Comparison of ENCODE assay signal across 8 mouse cellular contexts in the genomic region with DNA sequence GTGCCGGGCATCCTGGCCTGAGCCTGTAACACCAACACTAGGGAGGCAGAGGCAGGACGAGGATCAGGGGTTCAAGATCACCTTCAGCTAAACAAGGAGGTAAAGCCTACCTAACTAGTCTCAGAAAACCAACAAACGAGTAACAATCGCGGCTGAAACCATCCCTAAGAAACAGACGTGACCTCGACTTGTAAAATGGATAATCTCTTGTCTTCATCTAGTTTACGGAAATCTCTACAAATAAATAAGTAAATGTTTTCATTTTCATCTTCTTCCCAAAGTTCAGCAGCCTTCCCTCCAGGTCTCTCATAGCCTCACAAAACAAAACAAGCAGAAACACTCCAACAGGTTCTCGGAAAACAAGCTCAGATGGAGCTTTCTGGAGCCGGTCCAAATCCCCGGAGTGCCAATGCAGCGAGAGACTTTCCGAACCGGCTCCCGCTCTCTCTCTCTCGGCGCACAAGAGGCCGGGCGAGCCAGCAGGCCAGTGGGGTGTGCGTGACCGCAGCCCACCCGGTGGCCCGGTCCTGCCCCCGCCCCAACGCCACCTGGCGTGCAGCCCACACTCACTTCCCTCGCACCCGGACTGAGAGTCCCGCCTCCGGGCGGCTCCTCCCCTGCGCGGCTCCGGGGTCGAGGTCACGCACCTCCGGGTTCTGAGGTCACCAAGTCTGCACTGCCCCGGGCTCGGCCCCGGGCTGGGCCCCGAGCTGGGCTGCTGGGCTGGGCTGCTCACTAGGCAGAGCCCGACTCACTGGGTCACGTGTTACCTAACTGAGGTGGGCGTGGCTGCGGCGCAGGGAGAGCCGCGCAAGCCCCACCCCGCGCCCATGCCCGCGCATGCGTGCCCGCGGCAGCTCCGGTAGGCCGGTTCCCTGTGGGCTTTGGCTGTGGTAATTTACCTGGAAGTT. TPM values are rescaled to one million over a fixed set of nuclear protein-coding genes. Genes with fewer than 3 reads are reported as not detected.
A peak's percentile ranks its signal among the peaks of the same experiment; 100 is the strongest.
DNase-seq lines count a peak whose midpoint lies in the region; ATAC-seq and TF ChIP-seq lines count a peak whose summit lies in the region.

Wdsub1 (minus strand) TSS at position 761 of the 911 bp plus-strand sequence.

- WGBS in forebrain, embryonic 14.5 days, result 5% methylated on average over 57 of the region's 57 CpGs
- 6% methylated on average over 57 of the region's 57 CpGs for WGBS in neural tube, embryonic 15.5 days

- peak; percentile 26 for TF ChIP-seq CTCF in ES-Bruce4 (IDR thresholded peaks at IDR 0.05; ENCODE audit: low read depth, low read length)

- intact Hi-C loops in heart, postnatal 14 days (cut with DNase I), result no loop called here

- no peaks in the 10 kb centered on the region for H3K4me1 ChIP-seq in ES-Bruce4 (ENCODE audit: control insufficient read depth, insufficient read depth, low read length)
- no peaks in the 10 kb centered on the region; the same call in 1 of the 2 replicates for H3K4me1 ChIP-seq in forebrain, embryonic 14.5 days (ENCODE audit: control insufficient read depth, insufficient read depth, low read length)
- H3K4me1 ChIP-seq in neural tube, embryonic 15.5 days, result peaks cover 5% of the 10 kb centered on the region

- peak; percentile 71 for TF ChIP-seq POLR2A in ES-Bruce4 (IDR thresholded peaks at IDR 0.05; ENCODE audit: insufficient read depth, low read length)

- peak within 1 kb of the TSS; percentile 82 for H3K4me3 ChIP-seq in ES-Bruce4 (ENCODE audit: low read depth, low read length)
- H3K4me3 ChIP-seq in forebrain, embryonic 14.5 days (ENCODE audit: low read depth, low read length), result peak within 1 kb of the TSS; percentile 76
- peak within 1 kb of the TSS; percentile 88 for H3K4me3 ChIP-seq in neural tube, embryonic 15.5 days (replicated peaks)

- H3K27ac ChIP-seq in ES-Bruce4 (ENCODE audit: insufficient read depth, low read length), result no peak within 1 kb of the TSS
- H3K27ac ChIP-seq in forebrain, embryonic 14.5 days (ENCODE audit: low read depth, low read length), result no peak within 1 kb of the TSS
- peak within 1 kb of the TSS; percentile 75 for H3K27ac ChIP-seq in neural tube, embryonic 15.5 days (replicated peaks)

- peak; percentile 90 for ATAC-seq in cerebellum, adult (ENCODE audit: insufficient number of reproducible peaks, low FRiP score, low TSS enrichment)
- ATAC-seq in forebrain, embryonic 14.5 days, result peak; percentile 97
- peak; percentile 96 for ATAC-seq in neural tube, embryonic 15.5 days (ENCODE audit: low FRiP score)

- no peaks in the 10 kb centered on the region for H3K36me3 ChIP-seq in ES-Bruce4 (ENCODE audit: control insufficient read depth, insufficient read depth, low read length, poor library complexity, severe bottlenecking)
- no peaks in the 10 kb centered on the region for H3K36me3 ChIP-seq in forebrain, embryonic 14.5 days (ENCODE audit: control insufficient read depth, insufficient read depth, low read length)
- H3K36me3 ChIP-seq in neural tube, embryonic 15.5 days, result no peaks in the 10 kb centered on the region

- no peaks in the 10 kb centered on the region for H3K9me3 ChIP-seq in ES-Bruce4 (replicated peaks; ENCODE audit: control insufficient read depth, insufficient read depth, low read length, poor library complexity, severe bottlenecking)
- no peaks in the 10 kb centered on the region for H3K9me3 ChIP-seq in forebrain, embryonic 14.5 days (replicated peaks; ENCODE audit: control insufficient read depth, low read length)
- no peaks in the 10 kb centered on the region for H3K9me3 ChIP-seq in neural tube, embryonic 15.5 days (replicated peaks)

- TF ChIP-seq EP300 in ES-Bruce4 (IDR thresholded peaks at IDR 0.05; ENCODE audit: insufficient read depth, low read depth, low read length), result 0 out of 2 replicates have a peak, but pooled peaks have one; percentile 40

- peak within 1 kb of the TSS; percentile 83 for H3K4me2 ChIP-seq in forebrain, embryonic 14.5 days (ENCODE audit: low read length)
- H3K4me2 ChIP-seq in neural tube, embryonic 15.5 days, result peak within 1 kb of the TSS; percentile 84

- H3K27me3 ChIP-seq in ES-Bruce4 (ENCODE audit: control insufficient read depth, insufficient read depth, low read length, poor library complexity, severe bottlenecking), result no peaks in the 10 kb centered on the region
- H3K27me3 ChIP-seq in forebrain, embryonic 14.5 days (replicated peaks; ENCODE audit: control insufficient read depth, insufficient read depth, low read length), result no peaks in the 10 kb centered on the region
- H3K27me3 ChIP-seq in neural tube, embryonic 15.5 days (replicated peaks), result no peaks in the 10 kb centered on the region

- DNase-seq in forebrain, embryonic 14.5 days (ENCODE audit: low spot score), result peak; percentile 94
- peak; percentile 94 to 95 for DNase-seq in heart, postnatal 14 days
- peak; percentile 92 for DNase-seq in layer of hippocampus, adult 11-12 months (ENCODE audit: low spot score)
- peak; percentile 94 to 96 for DNase-seq in lung, adult 18-20 months
- DNase-seq in testis, postnatal 14 days (ENCODE audit: low spot score), result peak; percentile 95

- peak within 1 kb of the TSS; percentile 74 for H3K9ac ChIP-seq in ES-Bruce4 (ENCODE audit: low read depth, poor library complexity, severe bottlenecking)
- H3K9ac ChIP-seq in forebrain, embryonic 14.5 days (ENCODE audit: low read length), result peak within 1 kb of the TSS; percentile 70
- H3K9ac ChIP-seq in neural tube, embryonic 15.5 days (replicated peaks), result peak within 1 kb of the TSS; percentile 78

RNA-seq across cellular contexts. Expression of gene Wdsub1, which starts in this region (rescaled TPM):
- polyA plus RNA-seq in ES-Bruce4 (2011; ENCODE audit: insufficient read depth, insufficient read length, low read depth, missing spikeins), result 15.1 and 23.5 TPM in 2 replicates
- polyA plus RNA-seq in forebrain, embryonic 14.5 days (2014; fragmentation: Nextera tagmentation; extraction: Ambion mirVana), result 8.4 and 10.5 TPM in 2 replicates
- 10 to 100 TPM; 23.0 to 25.3 TPM for total RNA-seq in heart, postnatal 14 days (2021)
- polyA plus RNA-seq in neural tube, embryonic 15.5 days (2015; fragmentation: Nextera tagmentation; extraction: Ambion mirVana), result 15.9 and 20.0 TPM in 2 replicates
